Comparison of ENCODE assay signal across 16 mouse cellular contexts in the genomic region with DNA sequence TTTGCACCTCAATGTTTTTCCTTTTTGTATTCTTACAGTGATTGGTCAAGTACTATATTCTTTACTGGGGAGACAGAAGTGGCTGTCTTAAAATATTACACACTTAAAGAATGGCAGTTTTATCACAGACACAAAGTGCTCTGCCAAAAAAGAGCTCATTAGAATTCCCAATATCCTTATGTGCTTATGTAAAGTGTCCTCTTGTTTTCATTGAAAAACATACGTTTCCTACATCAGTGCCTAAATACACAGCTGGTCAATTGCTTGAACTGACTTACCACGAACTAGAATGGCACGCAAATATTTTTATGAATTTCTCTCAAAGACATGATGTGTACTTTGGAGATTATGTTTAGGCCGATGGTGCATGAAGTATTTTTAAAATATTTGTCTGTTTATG.
A peak's percentile ranks its signal among the peaks of the same experiment; 100 is the strongest.
DNase-seq lines count a peak whose midpoint lies in the region; ATAC-seq and TF ChIP-seq lines count a peak whose summit lies in the region.
"Had no signal": no experiment of that assay in that cellular context is flagged by ENCODE, and none has a peak within 500 bp of the region (broad histone marks: within the 10 kb centered on the region; RNA-seq: fewer than 3 reads in every experiment).

No protein-coding gene starts in this region.

- ATAC-seq in forebrain, embryonic 14.5 days = peak; percentile 71; the same call in 1 of the 2 replicates
- no peak for ATAC-seq in forebrain, embryonic 11.5 days (replicated peaks; ENCODE audit: low FRiP score)
- peak; percentile 64 for ATAC-seq in forebrain, embryonic 16.5 days

- H3K4me3 ChIP-seq in forebrain, embryonic 14.5 days (ENCODE audit: low read depth, low read length) = no peak overlapping the region
- no peak overlapping the region for H3K4me3 ChIP-seq in forebrain, embryonic 11.5 days (ENCODE audit: low read depth, low read length)
- no peak overlapping the region for H3K4me3 ChIP-seq in forebrain, embryonic 16.5 days (replicated peaks; ENCODE audit: low read length)
- H3K4me3 ChIP-seq: embryonic facial prominence, embryonic 10.5 days; embryonic facial prominence, embryonic 12.5 days had no signal

- H3K27me3 ChIP-seq in forebrain, embryonic 14.5 days (replicated peaks; ENCODE audit: control insufficient read depth, insufficient read depth, low read length) = no peaks in the 10 kb centered on the region
- no peaks in the 10 kb centered on the region for H3K27me3 ChIP-seq in forebrain, embryonic 11.5 days (ENCODE audit: control insufficient read depth, insufficient read depth, low read length)
- H3K27me3 ChIP-seq in forebrain, embryonic 16.5 days (replicated peaks; ENCODE audit: control insufficient read depth, insufficient read depth, low read length) = no peaks in the 10 kb centered on the region
- H3K27me3 ChIP-seq: embryonic facial prominence, embryonic 12.5 days had no signal

- H3K9ac ChIP-seq in forebrain, embryonic 14.5 days (ENCODE audit: low read length) = no peak overlapping the region
- no peak overlapping the region for H3K9ac ChIP-seq in forebrain, embryonic 11.5 days (ENCODE audit: low read length)
- H3K9ac ChIP-seq in forebrain, embryonic 16.5 days (replicated peaks; ENCODE audit: low read depth, low read length) = no peak overlapping the region
- H3K9ac ChIP-seq: embryonic facial prominence, embryonic 12.5 days had no signal

- no peak for TF ChIP-seq POLR2A in brain, embryonic 14.5 days (IDR thresholded peaks at IDR 0.05; ENCODE audit: borderline replicate concordance, extremely low read depth, insufficient read depth, insufficient read length, poor library complexity, severe bottlenecking)

- H3K9me3 ChIP-seq in forebrain, embryonic 14.5 days (replicated peaks; ENCODE audit: control insufficient read depth, low read length) = no peaks in the 10 kb centered on the region
- H3K9me3 ChIP-seq in forebrain, embryonic 11.5 days (ENCODE audit: control insufficient read depth, low read length) = no peaks in the 10 kb centered on the region
- H3K9me3 ChIP-seq in forebrain, embryonic 16.5 days (ENCODE audit: control insufficient read depth, low read length) = no peaks in the 10 kb centered on the region
- H3K9me3 ChIP-seq: embryonic facial prominence, embryonic 10.5 days; embryonic facial prominence, embryonic 12.5 days had no signal

- WGBS in forebrain, embryonic 14.5 days = 74% methylated on average over 4 of the region's 4 CpGs
- 90% methylated on average over 4 of the region's 4 CpGs for WGBS in forebrain, embryonic 11.5 days
- 63% methylated on average over 4 of the region's 4 CpGs for WGBS in forebrain, embryonic 16.5 days

- H3K4me2 ChIP-seq in forebrain, embryonic 14.5 days (ENCODE audit: low read length) = no peak overlapping the region
- no peak overlapping the region for H3K4me2 ChIP-seq in forebrain, embryonic 11.5 days (ENCODE audit: low read depth, low read length, severe bottlenecking)
- H3K4me2 ChIP-seq in forebrain, embryonic 16.5 days (ENCODE audit: low read length) = no peak overlapping the region
- H3K4me2 ChIP-seq: embryonic facial prominence, embryonic 12.5 days had no signal

- peak; percentile 44 for DNase-seq in forebrain, embryonic 14.5 days (ENCODE audit: low spot score)
- DNase-seq in forebrain, embryonic 11.5 days (ENCODE audit: low spot score) = no peak
- DNase-seq in brain, embryonic 14.5 days (ENCODE audit: low read depth) = peak; percentile 56
- no peak for DNase-seq in gastrocnemius, postnatal 14 days
- no peak for DNase-seq in kidney, postnatal 25 days
- DNase-seq: adrenal gland, adult 2 months; adrenal gland, postnatal 10 days; adrenal gland, postnatal 25 days; cerebellum, adult 11-12 months; cerebellum, adult 2 months; cerebellum, adult 9-10 months; cerebellum, postnatal 10 days; cerebellum, postnatal 25 days had no signal

- intact Hi-C loops in gastrocnemius, postnatal 14 days (cut with DNase I; ENCODE audit: low total_unique reads) = no loop called here

- H3K4me1 ChIP-seq in forebrain, embryonic 14.5 days (ENCODE audit: control insufficient read depth, insufficient read depth, low read length) = no peaks in the 10 kb centered on the region
- H3K4me1 ChIP-seq in forebrain, embryonic 11.5 days (replicated peaks; ENCODE audit: control insufficient read depth, insufficient read depth, low read length) = no peaks in the 10 kb centered on the region
- no peaks in the 10 kb centered on the region for H3K4me1 ChIP-seq in forebrain, embryonic 16.5 days (replicated peaks; ENCODE audit: control insufficient read depth, insufficient read depth, low read length)
- H3K4me1 ChIP-seq: embryonic facial prominence, embryonic 10.5 days; embryonic facial prominence, embryonic 12.5 days had no signal

- TF ChIP-seq CTCF in brain, embryonic 14.5 days (IDR thresholded peaks at IDR 0.05; ENCODE audit: borderline replicate concordance, extremely low read depth, insufficient read depth, insufficient read length) = no peak

- no peaks in the 10 kb centered on the region for H3K36me3 ChIP-seq in forebrain, embryonic 14.5 days (ENCODE audit: control insufficient read depth, insufficient read depth, low read length)
- H3K36me3 ChIP-seq in forebrain, embryonic 11.5 days (ENCODE audit: control insufficient read depth, insufficient read depth, low read length) = no peaks in the 10 kb centered on the region
- H3K36me3 ChIP-seq in forebrain, embryonic 16.5 days (ENCODE audit: control insufficient read depth, insufficient read depth) = no peaks in the 10 kb centered on the region
- H3K36me3 ChIP-seq: embryonic facial prominence, embryonic 10.5 days; embryonic facial prominence, embryonic 12.5 days had no signal

- no peak overlapping the region for H3K27ac ChIP-seq in forebrain, embryonic 14.5 days (ENCODE audit: low read depth, low read length)
- H3K27ac ChIP-seq in forebrain, embryonic 11.5 days (ENCODE audit: low read depth, low read length) = no peak overlapping the region
- no peak overlapping the region for H3K27ac ChIP-seq in forebrain, embryonic 16.5 days (ENCODE audit: low read length)
- H3K27ac ChIP-seq: embryonic facial prominence, embryonic 10.5 days; embryonic facial prominence, embryonic 12.5 days had no signal

Comparison
In these comparisons a context has a peak if more than half of its experiments do, and no peak if none do; other contexts are left out.
1. DNase-seq: peak in forebrain, embryonic 14.5 days (single experiment) and brain, embryonic 14.5 days (single experiment); none in forebrain, embryonic 11.5 days (single experiment), gastrocnemius, postnatal 14 days (single experiment) and kidney, postnatal 25 days (0 of 2).